Mouse (Mus musculus): Measurements from ENCODE around the gene Spry2. TPM values are rescaled to one million over a fixed set of nuclear protein-coding genes. Genes with fewer than 3 reads are reported as not detected.

Spry2 gene
- polyA plus RNA-seq, 1 experiment from 2014 or later, result 49.2 TPM

DNA sequence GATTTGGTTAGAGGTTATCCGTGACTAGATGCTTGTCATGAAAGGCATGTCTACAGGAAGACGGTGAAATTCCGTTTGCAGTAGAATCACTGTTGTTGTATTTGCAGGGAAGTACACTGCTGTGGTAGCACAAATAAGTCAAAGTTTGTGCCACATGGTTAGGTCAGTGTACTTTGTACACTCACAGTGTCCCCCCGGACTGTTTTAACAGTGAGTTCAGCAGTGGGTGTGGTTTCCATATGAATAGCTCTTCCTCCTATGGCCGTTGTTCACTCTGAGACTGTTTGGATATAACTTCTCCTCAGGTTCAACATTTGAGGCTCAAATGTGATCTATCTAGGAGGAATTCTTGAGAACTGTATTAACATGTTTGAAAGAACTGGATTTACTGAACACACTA, 25.8 kb upstream of the Spry2 start:
- Histone ChIP-seq H3K4me3 (ENCODE audit: low read depth, low read length) (no peak overlapping the region), H3K9ac (ENCODE audit: low read length) (no peak overlapping the region), H3K36me3 (ENCODE audit: control insufficient read depth, insufficient read depth, low read length) (no peaks in the 10 kb centered on the region), H3K27me3 (ENCODE audit: control insufficient read depth, insufficient read depth, low read length) (no peaks in the 10 kb centered on the region), H3K4me1 (replicated peaks; ENCODE audit: control insufficient read depth, insufficient read depth) (no peaks in the 10 kb centered on the region), H3K27ac (replicated peaks) (no peak overlapping the region; the same call in 1 of the 2 replicates), H3K9me3 (ENCODE audit: control insufficient read depth, low read length) (no peaks in the 10 kb centered on the region), H3K4me2 (replicated peaks; ENCODE audit: low read depth) (no peak overlapping the region)
- 15% methylated on average over 5 of the region's 5 CpGs for WGBS
- ATAC-seq (ENCODE audit: low FRiP score, low TSS enrichment) (0 out of 2 replicates have a peak, but pooled peaks have one; percentile 35), DNase-seq (ENCODE audit: low spot score) (no peak)
- TF ChIP-seq EP300 (optimal IDR thresholded peaks at IDR 0.05) (no peak), CTCF (IDR thresholded peaks at IDR 0.05; ENCODE audit: low read depth) (no peak)

DNA sequence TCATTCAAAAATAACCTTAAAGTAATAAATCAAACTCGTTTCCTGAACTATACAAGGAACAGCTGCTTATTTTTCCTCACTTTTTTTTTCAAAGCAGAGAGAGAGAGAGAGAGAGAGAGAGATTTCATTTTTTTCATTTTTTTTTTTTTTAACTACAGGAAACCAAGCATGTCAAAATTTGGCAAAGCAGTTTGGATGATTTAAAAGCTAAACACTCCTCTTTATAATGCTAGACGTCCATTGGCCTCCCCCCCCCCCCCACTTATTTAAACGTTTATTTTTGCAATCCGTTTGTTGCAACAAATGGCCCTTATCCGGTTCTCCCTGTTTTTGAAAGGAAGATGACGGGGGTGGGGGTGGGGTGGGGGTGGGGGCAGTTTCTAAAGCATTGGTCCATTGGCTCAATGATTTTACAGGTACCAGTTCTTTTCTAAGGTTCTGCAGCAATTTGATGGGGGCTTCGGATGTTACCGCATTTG, 24.6 kb upstream of the Spry2 start:
- Histone ChIP-seq H3K36me3 (ENCODE audit: control insufficient read depth, insufficient read depth, low read length) (no peaks in the 10 kb centered on the region), H3K4me1 (replicated peaks; ENCODE audit: control insufficient read depth, insufficient read depth) (no peaks in the 10 kb centered on the region), H3K4me3 (ENCODE audit: low read depth, low read length) (no peak overlapping the region), H3K27me3 (ENCODE audit: control insufficient read depth, insufficient read depth, low read length) (no peaks in the 10 kb centered on the region), H3K9ac (ENCODE audit: low read length) (no peak overlapping the region), H3K27ac (replicated peaks) (no peak overlapping the region), H3K9me3 (ENCODE audit: control insufficient read depth, low read length) (no peaks in the 10 kb centered on the region), H3K4me2 (replicated peaks; ENCODE audit: low read depth) (no peak overlapping the region)
- WGBS, result 13% methylated on average over 8 of the region's 8 CpGs
- no peak for DNase-seq (ENCODE audit: low spot score)
- no peak for ATAC-seq (ENCODE audit: low FRiP score, low TSS enrichment)
- TF ChIP-seq EP300 (optimal IDR thresholded peaks at IDR 0.05) (no peak), CTCF (IDR thresholded peaks at IDR 0.05; ENCODE audit: low read depth) (no peak)

DNA sequence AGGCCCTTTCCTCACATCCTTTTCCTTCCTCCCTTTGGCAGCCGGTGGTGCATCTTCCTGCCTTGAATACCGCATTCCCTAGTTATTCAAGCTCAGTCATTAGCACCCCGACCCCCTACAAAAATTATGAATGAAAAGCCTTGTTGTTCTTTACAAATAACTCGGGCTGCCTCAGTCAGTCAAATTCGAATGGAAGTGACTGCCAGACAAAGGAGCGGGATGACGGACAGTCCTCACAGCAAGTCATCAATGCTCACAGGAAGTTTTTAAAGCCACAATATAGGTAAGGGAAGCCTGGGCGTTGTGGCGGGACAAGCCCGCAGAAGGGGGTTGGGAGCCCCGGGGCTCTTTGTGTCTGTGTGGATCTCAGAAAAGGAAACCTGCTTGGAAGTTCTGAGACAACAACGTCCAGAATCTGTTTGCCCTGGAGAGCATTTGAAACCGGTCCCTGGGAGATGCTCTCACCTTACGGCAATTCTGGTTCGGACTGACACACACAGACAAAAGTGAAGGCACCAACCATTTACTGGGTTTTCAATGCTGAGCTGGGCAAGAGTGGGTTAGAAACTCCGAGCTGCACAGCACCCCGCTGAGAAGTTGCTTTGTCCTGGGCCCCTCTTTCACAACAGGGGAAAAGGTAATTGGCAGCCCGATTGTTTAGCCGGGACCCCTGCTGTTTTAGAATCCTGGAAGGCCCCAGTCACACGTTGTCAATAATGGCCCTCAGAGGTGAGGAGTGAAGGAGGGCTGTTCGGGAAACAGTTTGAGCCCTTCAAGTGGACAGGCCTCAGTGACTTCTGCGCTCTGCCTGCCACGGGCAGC, 24.0 kb upstream of the Spry2 start:
- Histone ChIP-seq H3K9me3 (ENCODE audit: control insufficient read depth, low read length) (no peaks in the 10 kb centered on the region), H3K9ac (ENCODE audit: low read length) (no peak overlapping the region), H3K4me3 (ENCODE audit: low read depth, low read length) (no peak overlapping the region), H3K36me3 (ENCODE audit: control insufficient read depth, insufficient read depth, low read length) (no peaks in the 10 kb centered on the region), H3K27me3 (ENCODE audit: control insufficient read depth, insufficient read depth, low read length) (no peaks in the 10 kb centered on the region), H3K4me1 (replicated peaks; ENCODE audit: control insufficient read depth, insufficient read depth) (no peaks in the 10 kb centered on the region), H3K4me2 (replicated peaks; ENCODE audit: low read depth) (no peak overlapping the region), H3K27ac (replicated peaks) (no peak overlapping the region)
- TF ChIP-seq CTCF (IDR thresholded peaks at IDR 0.05; ENCODE audit: low read depth) (no peak), EP300 (optimal IDR thresholded peaks at IDR 0.05) (no peak)
- no peak for DNase-seq (ENCODE audit: low spot score)
- WGBS, result 45% methylated on average over 23 of the region's 23 CpGs
- no peak for ATAC-seq (ENCODE audit: low FRiP score, low TSS enrichment)

DNA sequence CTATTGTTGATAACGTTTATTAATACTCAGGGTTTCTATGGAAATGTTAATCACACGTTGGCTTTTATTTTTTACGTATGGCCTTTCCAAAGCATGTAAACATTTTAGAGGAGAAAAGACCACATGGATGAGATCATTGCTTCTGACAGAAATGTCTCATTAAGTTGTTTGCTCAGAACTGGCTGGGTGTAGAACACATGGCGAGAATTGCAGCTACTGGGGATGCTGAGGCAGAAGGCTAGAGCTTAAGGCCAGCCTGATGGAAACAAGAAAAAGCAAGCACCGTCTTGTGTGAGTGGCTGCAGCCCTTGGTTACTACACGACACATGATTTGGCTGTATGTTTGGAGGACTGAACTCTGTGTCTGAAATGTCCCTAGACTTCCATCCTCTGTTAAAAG, 10.6 kb upstream of the Spry2 start:
- Histone ChIP-seq H3K9ac (ENCODE audit: low read length) (no peak overlapping the region), H3K4me1 (replicated peaks; ENCODE audit: control insufficient read depth, insufficient read depth) (no peaks in the 10 kb centered on the region), H3K36me3 (ENCODE audit: control insufficient read depth, insufficient read depth, low read length) (no peaks in the 10 kb centered on the region), H3K4me2 (replicated peaks; ENCODE audit: low read depth) (no peak overlapping the region), H3K27me3 (ENCODE audit: control insufficient read depth, insufficient read depth, low read length) (no peaks in the 10 kb centered on the region), H3K9me3 (ENCODE audit: control insufficient read depth, low read length) (no peaks in the 10 kb centered on the region), H3K4me3 (ENCODE audit: low read depth, low read length) (no peak overlapping the region), H3K27ac (replicated peaks) (no peak overlapping the region)
- TF ChIP-seq EP300 (optimal IDR thresholded peaks at IDR 0.05) (no peak), CTCF (IDR thresholded peaks at IDR 0.05; ENCODE audit: low read depth) (no peak)
- whole genome bisulfite sequencing, result 29% methylated on average over 6 of the region's 6 CpGs
- no peak for ATAC-seq (ENCODE audit: low FRiP score, low TSS enrichment)
- no peak for DNase-seq (ENCODE audit: low spot score)

DNA sequence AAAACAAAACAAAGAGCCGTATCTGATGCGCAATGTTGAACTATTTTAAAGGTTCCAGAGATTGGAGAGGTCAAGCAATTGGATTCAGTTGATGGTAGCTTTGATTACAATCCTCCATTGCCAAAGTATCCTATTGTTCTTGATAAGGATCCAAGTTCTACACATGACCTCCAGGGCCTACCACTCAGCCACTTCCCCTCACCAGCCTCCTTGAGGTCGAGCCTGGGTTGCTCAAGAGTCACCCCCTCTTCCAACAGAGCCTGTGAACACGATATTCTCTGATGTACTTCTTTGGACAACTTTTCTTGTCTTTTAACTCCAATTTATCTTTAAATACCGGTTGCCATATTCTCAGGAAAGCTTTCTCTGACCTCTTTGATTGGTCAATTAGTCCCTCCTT, 9.3 kb upstream of the Spry2 start:
- Histone ChIP-seq H3K27ac (replicated peaks) (no peak overlapping the region), H3K9ac (ENCODE audit: low read length) (no peak overlapping the region), H3K36me3 (ENCODE audit: control insufficient read depth, insufficient read depth, low read length) (no peaks in the 10 kb centered on the region), H3K4me3 (ENCODE audit: low read depth, low read length) (no peak overlapping the region), H3K4me2 (replicated peaks; ENCODE audit: low read depth) (no peak overlapping the region), H3K9me3 (ENCODE audit: control insufficient read depth, low read length) (no peaks in the 10 kb centered on the region), H3K4me1 (replicated peaks; ENCODE audit: control insufficient read depth, insufficient read depth) (no peaks in the 10 kb centered on the region), H3K27me3 (ENCODE audit: control insufficient read depth, insufficient read depth, low read length) (no peaks in the 10 kb centered on the region)
- no peak for TF ChIP-seq CTCF (IDR thresholded peaks at IDR 0.05; ENCODE audit: low read depth)
- TF ChIP-seq EP300 (optimal IDR thresholded peaks at IDR 0.05), result no peak
- no peak for DNase-seq (ENCODE audit: low spot score)
- 90% methylated on average over 5 of the region's 5 CpGs for WGBS
- no peak for ATAC-seq (ENCODE audit: low FRiP score, low TSS enrichment)

DNA sequence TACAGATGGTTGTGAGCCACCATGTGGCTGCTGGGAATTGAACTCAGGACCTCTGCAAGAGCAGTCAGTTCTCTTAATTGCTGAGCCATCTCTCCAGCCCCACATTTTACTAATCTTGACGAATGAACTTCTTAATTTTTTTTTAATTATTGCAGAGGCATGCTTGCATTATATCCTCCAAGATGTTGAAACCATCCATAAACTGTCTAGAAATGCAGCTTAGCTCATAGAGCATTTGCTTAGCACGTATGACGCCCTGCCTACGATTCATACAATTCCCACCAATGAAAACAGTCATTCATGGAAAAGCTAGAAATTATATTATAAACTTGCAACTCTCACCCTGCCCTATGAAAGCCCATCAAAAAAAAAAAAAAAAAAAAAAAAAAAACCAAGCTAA, 8.9 kb upstream of the Spry2 start:
- WGBS, result 92% methylated on average over 4 of the region's 4 CpGs

More for the DNA sequence above, 8.9 kb upstream of the Spry2 start:
- no peak for DNase-seq (ENCODE audit: low spot score)
- H3K27ac ChIP-seq (replicated peaks), result no peak overlapping the region
- H3K27me3 ChIP-seq (ENCODE audit: control insufficient read depth, insufficient read depth, low read length), result no peaks in the 10 kb centered on the region
- no peaks in the 10 kb centered on the region for H3K36me3 ChIP-seq (ENCODE audit: control insufficient read depth, insufficient read depth, low read length)
- H3K9ac ChIP-seq (ENCODE audit: low read length), result no peak overlapping the region
- no peaks in the 10 kb centered on the region for H3K9me3 ChIP-seq (ENCODE audit: control insufficient read depth, low read length)
- H3K4me2 ChIP-seq (replicated peaks; ENCODE audit: low read depth), result no peak overlapping the region
- no peak overlapping the region for H3K4me3 ChIP-seq (ENCODE audit: low read depth, low read length)
- no peaks in the 10 kb centered on the region for H3K4me1 ChIP-seq (replicated peaks; ENCODE audit: control insufficient read depth, insufficient read depth)
- TF ChIP-seq CTCF (IDR thresholded peaks at IDR 0.05; ENCODE audit: low read depth) (no peak), EP300 (optimal IDR thresholded peaks at IDR 0.05) (no peak)
- no peak for ATAC-seq (ENCODE audit: low FRiP score, low TSS enrichment)
